Mouse (Mus musculus): ENCODE results near the gene Phox2b. TPM values are rescaled to one million over a fixed set of nuclear protein-coding genes. Genes with fewer than 3 reads are reported as not detected.

Gene Phox2b
- not detected for polyA plus RNA-seq (2015; fragmentation: Illumina TruSeq; extraction: RNeasy Lipid Tissue Mini Kit (QIAGEN cat#74804); ENCODE audit: insufficient read depth, low read depth, low replicate concordance)

DNA sequence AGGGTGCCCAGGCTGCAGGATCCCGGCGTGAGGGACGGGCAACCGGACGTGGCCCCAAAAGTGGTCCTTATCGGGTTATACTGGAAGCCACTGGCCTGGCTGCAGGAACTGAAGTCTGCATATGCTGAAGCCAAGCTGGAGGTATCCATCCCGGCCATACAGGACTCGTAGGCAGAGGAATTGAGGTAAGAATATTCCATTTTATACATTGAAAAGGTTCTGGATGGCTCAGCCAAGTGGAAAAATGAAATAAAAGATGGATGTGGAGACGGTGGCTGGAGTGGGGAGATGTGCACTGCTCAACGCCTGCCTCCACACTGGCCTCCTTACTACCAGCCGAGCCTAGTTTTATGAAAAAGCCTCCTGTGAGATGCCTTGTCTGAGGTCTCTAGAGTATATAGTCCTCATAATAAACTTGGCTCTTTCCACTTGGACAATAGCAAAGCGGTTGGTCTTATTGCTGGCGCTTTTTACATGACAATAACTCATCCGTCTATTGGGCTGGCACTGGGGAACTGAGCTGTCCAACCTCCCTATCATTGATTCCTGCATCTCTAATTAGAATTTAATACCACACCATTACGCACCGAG, at the start of gene Phox2b:
Gene Phox2b, minus strand, starts transcription at position 569 of the 591 bp plus-strand sequence.

Other genes with a start within 250 kb of the Phox2b start
- gene Tmem33, start 161.3 kb upstream of the Phox2b start, polyA plus RNA-seq (2015; fragmentation: Illumina TruSeq; extraction: RNeasy Lipid Tissue Mini Kit (QIAGEN cat#74804); ENCODE audit: insufficient read depth, low read depth, low replicate concordance) = 6.3 TPM
- gene Slc30a9, start 207.7 kb upstream of the Phox2b start, polyA plus RNA-seq (2015; fragmentation: Illumina TruSeq; extraction: RNeasy Lipid Tissue Mini Kit (QIAGEN cat#74804); ENCODE audit: insufficient read depth, low read depth, low replicate concordance) = 7.5 TPM

All from pancreas, adult 10 weeks (tissue).